Mouse (Mus musculus): Measurements from ENCODE around the gene Golga2. TPM values are rescaled to one million over a fixed set of nuclear protein-coding genes. Genes with fewer than 3 reads are reported as not detected.
A peak's percentile ranks its signal among the peaks of the same experiment; 100 is the strongest.

Golga2 gene
- polyA plus RNA-seq, 1 experiment from 2014 or later: 24.7 TPM

DNA sequence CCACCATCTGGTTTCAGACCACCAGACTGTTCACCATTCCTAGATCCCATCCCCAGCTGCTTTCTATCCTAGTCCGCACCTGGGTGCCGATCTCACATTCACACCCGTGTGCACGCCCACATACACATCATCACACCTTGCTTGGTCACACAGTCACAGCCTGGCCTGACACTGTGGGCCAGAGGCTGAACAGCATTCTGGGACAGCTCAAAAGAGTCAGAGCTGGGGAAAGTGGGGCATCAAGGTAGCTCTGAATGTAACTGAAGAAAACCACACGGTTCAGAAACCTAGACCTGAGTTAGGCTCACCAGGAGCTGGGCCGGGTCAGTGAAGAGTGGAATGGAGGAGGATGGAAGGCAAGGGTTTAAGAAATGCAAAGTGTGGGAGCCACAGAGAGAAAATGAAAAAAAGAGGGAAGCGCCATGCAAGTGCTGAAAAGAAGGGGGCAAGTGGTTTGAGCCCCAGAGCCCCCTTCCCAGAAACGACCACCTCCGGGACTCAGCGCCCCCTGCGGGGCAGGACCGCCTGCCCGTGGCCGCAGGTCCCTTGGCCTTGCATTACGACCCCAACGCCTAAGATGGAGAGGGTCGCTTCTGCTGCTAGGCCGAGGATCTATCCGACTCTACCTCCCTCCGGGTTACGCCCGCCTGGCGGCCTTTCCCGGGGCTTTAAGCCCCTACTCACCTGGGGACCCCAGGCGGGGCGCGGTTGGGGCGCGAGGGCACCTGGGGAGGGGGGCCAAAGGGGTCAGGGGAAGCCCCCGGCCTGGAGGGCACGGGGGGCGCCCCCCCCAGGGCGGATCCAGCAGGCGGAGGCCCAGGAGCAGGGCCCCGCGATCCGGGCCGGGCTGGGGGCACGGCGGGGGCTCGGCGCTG lies 24.5 kb downstream of the Golga2 start:
- 11% methylated on average over 39 of the region's 42 CpGs for WGBS
- Histone ChIP-seq H3K4me1 (peaks cover 15% of the 10 kb centered on the region), H3K9me3 (no peaks in the 10 kb centered on the region), H3K27me3 (no peaks in the 10 kb centered on the region), H3K4me3 (peak overlapping the region; percentile 45), H3K36me3 (peaks cover 24% of the 10 kb centered on the region), H3K27ac (replicated peaks) (no peak overlapping the region), H3K9ac (replicated peaks) (peak overlapping the region; percentile 44), H3K4me2 (replicated peaks) (peak overlapping the region; percentile 78)
- no peak for ATAC-seq (replicated peaks)

DNA sequence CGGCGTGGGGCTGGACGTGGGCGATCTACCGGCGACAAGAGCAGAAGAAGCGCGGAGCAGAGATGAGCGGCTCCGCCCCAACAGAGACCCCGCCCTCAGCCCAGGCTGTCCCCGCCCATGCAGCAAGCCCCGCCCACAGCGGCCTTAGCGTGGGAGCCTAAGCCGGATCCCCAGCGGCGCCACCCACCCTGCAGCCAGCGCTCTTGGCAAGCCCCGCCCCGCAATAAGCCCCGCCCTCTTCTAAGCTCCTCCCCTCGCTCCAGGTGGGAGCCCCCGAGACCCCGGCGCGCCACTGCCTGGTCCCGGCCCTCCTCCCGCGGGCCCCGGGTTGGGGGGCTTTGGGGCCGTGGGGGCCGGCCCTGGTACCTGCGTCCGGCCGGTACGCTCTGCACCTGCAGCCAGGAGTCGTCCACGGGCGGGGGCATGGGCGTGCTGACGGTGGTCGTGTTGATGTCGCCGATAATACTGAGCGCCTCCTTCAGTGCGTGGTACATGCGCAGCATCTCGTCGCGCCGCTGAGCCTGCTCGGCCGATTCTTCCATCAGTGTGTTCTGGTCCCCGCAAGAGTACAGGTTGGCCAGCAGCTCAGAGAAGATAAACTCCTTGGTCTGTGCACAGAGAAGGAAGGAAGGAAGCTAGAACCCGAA lies 25.3 kb downstream of the Golga2 start:
- ATAC-seq (replicated peaks): peak; percentile 66
- Histone ChIP-seq H3K9me3 (no peaks in the 10 kb centered on the region), H3K9ac (replicated peaks) (peak overlapping the region; percentile 44), H3K4me1 (peaks cover 15% of the 10 kb centered on the region), H3K36me3 (peaks cover 18% of the 10 kb centered on the region), H3K4me2 (replicated peaks) (peak overlapping the region; percentile 78), H3K4me3 (peak overlapping the region; percentile 45), H3K27ac (replicated peaks) (no peak overlapping the region), H3K27me3 (no peaks in the 10 kb centered on the region)
- 1% methylated on average over 47 of the region's 56 CpGs for WGBS

DNA sequence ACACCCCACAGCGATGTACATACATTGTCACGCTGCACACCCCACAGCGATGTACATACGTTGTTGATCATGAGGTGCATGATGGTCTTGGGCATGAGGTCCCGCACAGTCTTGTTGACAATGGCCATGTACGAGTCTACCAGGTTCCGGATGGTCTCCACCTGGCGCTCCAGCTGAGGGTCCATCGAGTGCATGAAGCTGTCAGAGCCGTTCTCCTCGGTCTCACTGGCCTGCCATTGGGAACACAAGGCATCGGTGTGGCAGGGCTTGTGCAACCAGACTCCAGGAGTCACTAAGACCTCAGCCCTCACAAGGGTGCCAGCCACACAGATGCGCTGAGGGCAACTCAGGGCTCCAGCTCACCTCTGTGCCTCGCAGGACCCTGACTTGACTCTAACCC lies 27.6 kb downstream of the Golga2 start:
- ATAC-seq (replicated peaks): no peak
- H3K4me1 ChIP-seq: peaks cover 27% of the 10 kb centered on the region
- 93% methylated on average over 14 of the region's 14 CpGs for WGBS
- H3K4me3 ChIP-seq: no peak overlapping the region
- H3K4me2 ChIP-seq (replicated peaks): no peak overlapping the region
- no peaks in the 10 kb centered on the region for H3K27me3 ChIP-seq
- no peaks in the 10 kb centered on the region for H3K9me3 ChIP-seq
- peaks cover 4% of the 10 kb centered on the region; the same call in 1 of the 2 replicates for H3K36me3 ChIP-seq
- no peak overlapping the region for H3K27ac ChIP-seq (replicated peaks)
- H3K9ac ChIP-seq (replicated peaks): no peak overlapping the region

DNA sequence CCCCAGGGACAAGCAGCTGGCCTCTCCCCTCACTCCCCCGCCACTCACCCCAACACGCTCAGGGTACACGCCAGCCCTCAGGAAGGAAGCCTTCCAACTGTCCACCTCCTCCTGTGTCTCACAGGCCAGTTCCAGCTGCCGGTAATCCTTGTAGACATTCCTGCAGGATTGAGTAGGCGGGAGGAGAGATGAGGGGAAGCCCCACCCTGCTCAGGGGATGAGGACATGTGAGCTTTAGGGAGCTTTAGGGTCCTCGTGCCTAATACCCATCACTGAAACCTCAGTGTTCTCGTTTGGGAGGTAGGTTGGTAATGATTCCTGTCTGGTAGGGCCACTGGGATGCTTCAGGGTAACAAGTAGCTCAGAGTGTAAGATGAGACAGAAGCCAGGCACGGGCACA lies 28.6 kb downstream of the Golga2 start:
- no peak overlapping the region for H3K4me3 ChIP-seq
- H3K9ac ChIP-seq (replicated peaks): no peak overlapping the region
- no peak for ATAC-seq (replicated peaks)
- 22% methylated on average over 8 of the region's 8 CpGs for WGBS
- no peak overlapping the region for H3K27ac ChIP-seq (replicated peaks)
- H3K9me3 ChIP-seq: no peaks in the 10 kb centered on the region
- peaks cover 4% of the 10 kb centered on the region; the same call in 1 of the 2 replicates for H3K36me3 ChIP-seq
- no peaks in the 10 kb centered on the region for H3K27me3 ChIP-seq
- H3K4me2 ChIP-seq (replicated peaks): no peak overlapping the region
- H3K4me1 ChIP-seq: peaks cover 27% of the 10 kb centered on the region

DNA sequence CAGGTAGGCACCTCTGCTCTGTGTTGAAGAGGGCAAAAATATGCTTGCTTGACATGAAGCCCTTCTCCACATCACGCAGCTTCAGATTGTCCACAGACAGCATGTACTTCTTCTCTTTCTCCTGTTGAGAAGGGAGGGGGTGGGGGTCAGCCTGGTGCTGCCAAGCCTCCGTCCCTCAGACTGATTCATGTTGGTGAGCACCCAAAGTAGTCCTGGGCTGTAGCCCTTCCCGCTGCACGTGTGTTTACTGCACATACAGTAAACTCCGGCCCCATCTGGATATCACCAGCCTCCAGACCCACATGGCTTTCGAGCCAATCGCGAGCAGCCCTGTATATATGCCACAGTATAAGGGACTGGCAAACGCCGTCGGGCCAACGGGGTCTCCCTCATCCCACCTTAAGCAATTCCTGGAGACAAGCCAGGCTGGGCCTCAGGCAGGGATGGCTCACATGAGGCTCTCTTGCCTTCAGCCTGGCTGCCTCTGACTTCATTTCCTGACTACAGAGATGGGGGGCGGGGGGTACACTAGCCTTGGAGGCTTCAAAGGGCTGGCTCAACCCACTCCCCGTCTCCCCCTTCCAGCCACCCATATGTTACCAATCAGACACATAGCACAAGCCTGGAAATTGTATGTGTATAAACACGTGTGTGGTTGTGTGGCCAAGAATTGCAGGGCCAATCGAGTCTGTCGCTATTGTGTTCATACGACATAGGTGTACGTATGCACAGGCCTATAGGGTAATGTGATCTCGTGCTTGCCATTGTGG lies 29.9 kb downstream of the Golga2 start:
- no peaks in the 10 kb centered on the region for H3K27me3 ChIP-seq
- H3K4me2 ChIP-seq (replicated peaks): no peak overlapping the region
- no peak overlapping the region for H3K4me3 ChIP-seq
- H3K9me3 ChIP-seq: no peaks in the 10 kb centered on the region
- no peak overlapping the region for H3K27ac ChIP-seq (replicated peaks)
- no peak for ATAC-seq (replicated peaks)
- 74% methylated on average over 20 of the region's 20 CpGs for WGBS
- H3K4me1 ChIP-seq: peaks cover 24% of the 10 kb centered on the region
- peaks cover 4% of the 10 kb centered on the region; the same call in 1 of the 2 replicates for H3K36me3 ChIP-seq
- H3K9ac ChIP-seq (replicated peaks): no peak overlapping the region

DNA sequence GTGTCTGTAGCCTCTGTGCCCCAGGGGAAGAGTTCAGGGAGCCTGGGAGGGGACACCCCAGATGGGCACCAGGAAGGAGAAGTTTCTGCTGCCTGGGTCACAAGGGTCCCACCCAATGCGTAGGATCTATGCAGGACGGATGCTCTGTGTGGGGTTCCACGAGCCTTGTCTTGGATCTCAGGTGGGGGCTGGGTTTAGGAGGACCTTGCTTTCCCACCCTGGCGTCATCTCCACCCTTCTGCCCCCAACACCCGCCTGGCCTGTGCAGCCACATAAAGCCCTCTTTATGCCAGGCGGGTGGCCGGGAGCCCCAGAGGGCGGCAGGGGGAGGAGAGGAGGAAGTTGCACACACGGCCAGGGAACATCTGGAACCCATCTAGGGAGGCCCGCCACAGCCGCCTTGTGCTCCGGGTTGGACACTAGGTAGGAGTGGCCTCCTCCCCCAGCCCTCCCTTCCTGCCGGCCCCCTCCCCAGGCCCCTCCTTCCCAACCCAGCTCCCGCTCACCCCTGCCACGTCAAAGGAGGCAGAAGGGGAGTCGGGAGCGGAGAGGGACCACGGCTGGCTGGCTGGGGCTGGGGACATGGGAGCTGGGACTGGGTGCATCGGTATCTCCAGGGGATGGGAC lies 30.7 kb downstream of the Golga2 start:
- 15% methylated on average over 17 of the region's 19 CpGs for WGBS
- Histone ChIP-seq H3K4me2 (replicated peaks) (peak overlapping the region; percentile 28), H3K27me3 (no peaks in the 10 kb centered on the region), H3K36me3 (peaks cover 4% of the 10 kb centered on the region; the same call in 1 of the 2 replicates), H3K4me3 (peak overlapping the region; percentile 10; the same call in 1 of the 2 replicates), H3K4me1 (peaks cover 25% of the 10 kb centered on the region), H3K9ac (replicated peaks) (0 out of 2 replicates have a peak overlapping the region, but pooled peaks have one; percentile 7), H3K27ac (replicated peaks) (no peak overlapping the region), H3K9me3 (no peaks in the 10 kb centered on the region)
- ATAC-seq (replicated peaks): peak; percentile 23

DNA sequence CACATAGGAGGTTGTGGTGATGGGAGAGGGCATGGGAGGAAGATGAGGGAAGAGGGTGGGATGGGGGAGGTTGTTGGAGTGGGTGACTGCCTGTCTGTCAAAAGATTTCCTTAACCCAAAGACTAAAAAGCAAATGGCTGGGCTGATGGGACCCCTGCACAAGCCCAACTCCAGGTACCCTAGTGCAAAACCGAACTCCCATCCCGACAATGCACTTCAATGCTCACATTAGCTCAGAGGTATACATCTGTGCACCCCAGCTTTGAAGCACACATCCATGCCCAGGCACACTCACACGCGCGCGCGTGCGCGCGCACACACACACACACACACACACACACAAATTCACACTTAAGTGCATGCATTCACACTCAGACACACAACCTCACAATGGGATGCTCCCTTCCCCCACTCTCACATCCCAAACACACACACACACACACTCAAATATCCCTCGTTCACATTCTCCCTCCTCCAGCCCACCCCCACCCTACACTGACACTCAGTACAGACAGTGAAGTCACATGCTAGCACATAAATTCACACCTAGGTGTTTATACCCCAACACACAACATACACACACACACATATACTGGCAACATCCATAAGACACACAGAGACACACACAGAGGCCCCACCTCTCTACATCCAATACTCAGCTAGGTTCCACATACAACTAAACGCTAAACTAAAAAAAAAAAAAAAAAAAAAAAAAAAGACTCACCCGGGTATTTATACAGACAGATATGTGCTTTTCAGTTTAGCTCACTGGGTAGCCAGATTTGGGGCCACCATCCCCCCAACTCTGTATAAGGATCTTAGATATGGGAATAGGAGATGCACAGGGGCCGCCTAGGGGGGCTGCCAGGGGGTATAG lies 31.8 kb downstream of the Golga2 start:
- peaks cover 31% of the 10 kb centered on the region for H3K4me1 ChIP-seq
- no peak overlapping the region for H3K27ac ChIP-seq (replicated peaks)
- H3K4me3 ChIP-seq: no peak overlapping the region
- peaks cover 4% of the 10 kb centered on the region; the same call in 1 of the 2 replicates for H3K36me3 ChIP-seq
- 76% methylated on average over 14 of the region's 14 CpGs for WGBS
- no peaks in the 10 kb centered on the region for H3K27me3 ChIP-seq
- H3K4me2 ChIP-seq (replicated peaks): peak overlapping the region; percentile 28; the same call in 1 of the 2 replicates
- H3K9me3 ChIP-seq: no peaks in the 10 kb centered on the region
- no peak for ATAC-seq (replicated peaks)
- no peak overlapping the region for H3K9ac ChIP-seq (replicated peaks)

DNA sequence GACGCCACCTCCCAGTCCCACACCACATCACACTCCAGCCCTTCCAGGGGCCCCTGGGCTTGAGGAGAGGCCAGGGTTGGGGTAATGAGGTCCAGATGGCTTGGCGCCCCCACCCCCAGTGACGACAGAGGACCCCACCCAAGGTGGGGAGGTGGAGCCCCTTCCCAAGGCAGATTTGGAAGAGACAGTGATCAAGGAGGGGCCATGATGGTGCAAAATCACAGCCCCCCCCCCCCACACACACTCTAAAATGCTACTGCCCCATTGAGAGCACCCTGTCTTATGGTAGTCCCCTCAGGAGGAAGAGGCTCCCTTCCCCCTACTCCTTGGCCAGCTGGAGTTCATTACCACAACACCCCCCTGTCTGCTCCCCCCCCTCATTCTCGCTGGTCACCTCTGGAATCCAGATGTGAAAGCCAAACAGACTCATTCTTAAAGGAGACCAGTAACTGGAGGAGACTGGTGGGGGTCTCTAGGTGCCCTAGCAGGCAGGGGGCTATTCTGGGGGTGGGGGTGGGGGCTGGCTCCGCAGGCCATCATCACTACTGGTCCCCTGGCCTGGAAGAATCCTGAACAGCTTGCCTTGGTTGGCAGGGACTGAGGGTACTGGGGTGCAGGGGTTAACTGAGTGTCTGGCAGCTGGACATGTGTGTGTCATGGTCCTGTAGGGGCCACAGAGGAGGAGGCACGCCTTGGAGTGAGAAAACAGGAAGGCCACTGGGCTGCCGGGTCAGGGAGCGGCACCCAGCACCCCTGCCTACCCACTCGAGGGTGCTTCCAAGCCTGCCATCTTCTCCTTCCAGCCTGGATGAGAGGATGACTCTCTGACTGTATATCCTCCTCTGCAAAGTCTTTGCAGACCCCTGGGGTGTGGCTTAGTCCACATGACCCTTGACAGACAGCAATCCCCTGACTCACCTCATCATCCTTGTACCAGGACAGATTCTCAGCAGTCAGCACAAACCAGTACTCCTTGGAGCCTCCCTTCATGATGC lies 32.7 kb downstream of the Golga2 start:
- H3K9ac ChIP-seq (replicated peaks): no peak overlapping the region

DNA sequence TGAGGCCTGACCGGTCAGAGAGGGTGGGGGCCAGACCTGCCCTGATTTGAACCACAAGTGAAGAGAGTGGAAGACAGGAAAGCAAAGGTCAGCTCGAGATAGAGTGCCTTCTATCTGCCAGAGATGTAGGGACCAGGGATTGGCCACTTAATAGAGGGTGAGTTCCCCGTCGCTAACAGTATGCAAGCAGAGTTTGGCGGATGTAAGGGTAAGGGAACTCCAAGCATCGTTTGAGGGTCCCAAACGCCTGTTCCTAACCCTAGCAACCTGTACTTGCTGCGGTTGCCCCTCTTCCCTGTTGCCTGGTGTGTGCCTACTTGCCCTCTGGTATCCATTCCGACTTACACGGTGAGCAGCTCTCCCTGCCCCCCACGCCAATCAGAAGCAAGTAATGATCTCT lies 33.5 kb downstream of the Golga2 start:
- no peak overlapping the region for H3K27ac ChIP-seq (replicated peaks)
- ATAC-seq (replicated peaks): no peak
- no peaks in the 10 kb centered on the region; the same call in 1 of the 2 replicates for H3K36me3 ChIP-seq
- H3K4me1 ChIP-seq: peaks cover 31% of the 10 kb centered on the region
- H3K4me2 ChIP-seq (replicated peaks): no peak overlapping the region
- no peak overlapping the region for H3K4me3 ChIP-seq
- no peaks in the 10 kb centered on the region for H3K27me3 ChIP-seq
- no peak overlapping the region for H3K9ac ChIP-seq (replicated peaks)
- WGBS: 75% methylated on average over 11 of the region's 11 CpGs
- no peaks in the 10 kb centered on the region for H3K9me3 ChIP-seq

More for the DNA sequence above, 32.7 kb downstream of the Golga2 start:
- peaks cover 31% of the 10 kb centered on the region for H3K4me1 ChIP-seq
- no peak overlapping the region for H3K27ac ChIP-seq (replicated peaks)
- ATAC-seq (replicated peaks): no peak
- H3K27me3 ChIP-seq: no peaks in the 10 kb centered on the region
- WGBS: 68% methylated on average over 9 of the region's 9 CpGs
- H3K4me3 ChIP-seq: no peak overlapping the region
- no peak overlapping the region for H3K4me2 ChIP-seq (replicated peaks)
- no peaks in the 10 kb centered on the region for H3K9me3 ChIP-seq
- H3K36me3 ChIP-seq: peaks cover 2% of the 10 kb centered on the region; the same call in 1 of the 2 replicates

All from forebrain, embryonic 15.5 days (tissue).